Mouse (Mus musculus) heart, adult 2 months (tissue): ENCODE measurements around the gene Ptpn1. TPM values are rescaled to one million over a fixed set of nuclear protein-coding genes. Genes with fewer than 3 reads are reported as not detected.
A peak's percentile ranks its signal among the peaks of the same experiment; 100 is the strongest.

Experiments used
- DNase-seq, 2 experiments: peaks; one replicate each; pipeline ENCODE4 v3.0.0; 2021
- H3K27ac ChIP-seq: fragments of 200-600 bp; 2 replicates; pipeline ENCODE4 v1.8.1; 2022
- H3K27me3 ChIP-seq: fragments of 200-500 bp; 2 replicates; pipeline ENCODE4 v1.6.1; 2012; ENCODE audit warnings: mild to moderate bottlenecking, low read length, inconsistent platforms, mixed read lengths; ENCODE audit not compliant: control insufficient read depth, insufficient read depth
- H3K36me3 ChIP-seq: fragments of 200-500 bp; 2 replicates; pipeline ENCODE4 v1.6.1; 2012; ENCODE audit warnings: low read length, inconsistent platforms; ENCODE audit not compliant: control insufficient read depth, insufficient read depth
- H3K4me1 ChIP-seq: fragments of 200-500 bp; 2 replicates; pipeline ENCODE4 v1.6.1; 2011; ENCODE audit warnings: low read length; ENCODE audit not compliant: control insufficient read depth, insufficient read depth
- H3K4me3 ChIP-seq: fragments of 200-600 bp; 2 replicates; pipeline ENCODE4 v1.8.1; 2022
- H3K79me2 ChIP-seq: fragments of 200-500 bp; replicated peaks from 2 replicates; pipeline ENCODE4 v1.6.1; 2012; ENCODE audit warnings: mild to moderate bottlenecking, inconsistent platforms, low read length, moderate library complexity, mixed read lengths; ENCODE audit not compliant: control insufficient read depth, insufficient read depth
- H3K9ac ChIP-seq: fragments of 200-500 bp; 2 replicates; pipeline ENCODE4 v1.6.1; 2012; ENCODE audit warnings: low read depth, mild to moderate bottlenecking, control low read depth, inconsistent platforms, low read length, mixed read lengths
- CTCF ChIP-seq: fragments of 200-600 bp; IDR thresholded peaks from 2 replicates; pipeline ENCODE4 v1.8.1; 2022; ENCODE audit warnings: antibody characterized with exemption, mild to moderate bottlenecking, moderate library complexity
- EP300 ChIP-seq: fragments of 200-500 bp; IDR thresholded peaks from 2 replicates; pipeline ENCODE4 v1.6.1; 2011; ENCODE audit warnings: low read depth, low read length, control low read depth; ENCODE audit not compliant: insufficient read depth
- POLR2A ChIP-seq: fragments of 200-500 bp; IDR thresholded peaks from 2 replicates; pipeline ENCODE4 v1.6.1; 2011; ENCODE audit warnings: mild to moderate bottlenecking, low read depth, low read length, control low read depth; ENCODE audit not compliant: insufficient read depth
- WGBS: fragments of 180-500 bp; shearing (Covaris S2); methylation state at CpG from one replicate; pipeline ENCODE4 v1.1.7; 2018; 5-methylcytosine and 5-hydroxymethylcytosine counted together
- intact Hi-C: fragments of 180-260 bp; cut with DNase I; formaldehyde crosslinking; loops from one replicate; pipeline ENCODE4 v1.15.1; 2025
- polyA plus RNA-seq: library from polyadenylated mRNA; depleted of rRNA; stranded (reverse); fragments of >200 nt; gene quantifications from 2 replicates; pipeline ENCODE4 v1.2.3, GENCODE M21; 2012
- total RNA-seq, 2 experiments: library from RNA; stranded (reverse); gene quantifications; 2 replicates each; pipeline ENCODE4 v1.2.3; 2021

Ptpn1 gene
- total and polyA plus RNA-seq, 3 experiments = 15.7 to 23.2 (median 21.4) TPM

DNA sequence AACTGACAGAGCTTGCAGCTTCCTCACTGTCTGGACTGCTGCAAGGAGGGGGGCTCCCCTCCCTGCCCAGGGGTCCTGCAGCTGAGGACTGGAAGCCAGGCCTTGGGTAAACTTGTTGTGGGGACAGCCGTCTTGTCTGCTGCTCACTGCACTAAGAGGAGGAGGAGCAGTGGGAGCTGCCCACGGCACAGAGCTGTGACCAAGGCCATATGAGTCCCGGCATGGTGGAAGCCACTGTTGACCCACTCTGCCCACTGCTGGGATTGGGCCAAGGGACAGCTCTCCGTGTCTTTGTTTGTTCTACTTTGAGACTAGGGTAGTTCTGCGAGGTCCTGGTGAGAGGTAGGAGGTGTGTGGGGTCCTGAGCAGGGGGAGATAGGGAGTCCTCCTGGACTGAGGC, 40.3 kb downstream of the Ptpn1 start:
- Histone ChIP-seq H3K27me3 (no peaks in the 10 kb centered on the region), H3K36me3 (no peaks in the 10 kb centered on the region), H3K4me3 (no peak overlapping the region), H3K27ac (no peak overlapping the region), H3K79me2 (no peaks in the 10 kb centered on the region), H3K9ac (no peak overlapping the region), H3K4me1 (peaks cover 7% of the 10 kb centered on the region)
- intact Hi-C loops = no loop called here
- 58% methylated on average over 5 of the region's 5 CpGs for WGBS
- no peak for TF ChIP-seq EP300
- no peak for TF ChIP-seq POLR2A
- no peak for TF ChIP-seq CTCF
- DNase-seq = no peak

DNA sequence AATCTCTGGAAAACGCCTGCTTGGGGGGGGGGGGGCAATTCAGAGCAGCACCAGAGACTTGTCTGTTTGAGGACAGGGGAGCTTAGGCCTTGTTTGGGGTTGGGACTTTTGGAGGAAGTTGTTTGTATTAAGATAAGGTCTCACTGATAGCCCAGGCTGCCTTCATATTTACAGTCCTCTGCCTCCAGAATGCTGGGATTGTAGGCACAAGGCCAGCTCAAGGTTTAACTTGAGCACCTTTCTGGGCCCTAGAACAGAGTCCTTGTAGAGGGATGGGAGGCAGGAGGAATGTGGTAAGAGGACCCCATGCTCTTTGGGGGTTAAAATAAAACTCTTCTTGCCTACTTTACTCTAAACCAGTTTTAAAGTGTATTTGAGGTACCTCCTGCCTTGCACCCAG, 41.0 kb downstream of the Ptpn1 start:
- no peak for TF ChIP-seq EP300
- TF ChIP-seq POLR2A = no peak
- no peak for TF ChIP-seq CTCF
- no peak overlapping the region for H3K27ac ChIP-seq
- H3K27me3 ChIP-seq = no peaks in the 10 kb centered on the region
- no peak overlapping the region for H3K9ac ChIP-seq
- H3K36me3 ChIP-seq = no peaks in the 10 kb centered on the region
- WGBS = 16% methylated on average over 1 of the region's 1 CpGs
- no peak overlapping the region for H3K4me3 ChIP-seq
- no peak for DNase-seq
- H3K4me1 ChIP-seq = peaks cover 7% of the 10 kb centered on the region
- intact Hi-C loops = no loop called here
- no peaks in the 10 kb centered on the region for H3K79me2 ChIP-seq

DNA sequence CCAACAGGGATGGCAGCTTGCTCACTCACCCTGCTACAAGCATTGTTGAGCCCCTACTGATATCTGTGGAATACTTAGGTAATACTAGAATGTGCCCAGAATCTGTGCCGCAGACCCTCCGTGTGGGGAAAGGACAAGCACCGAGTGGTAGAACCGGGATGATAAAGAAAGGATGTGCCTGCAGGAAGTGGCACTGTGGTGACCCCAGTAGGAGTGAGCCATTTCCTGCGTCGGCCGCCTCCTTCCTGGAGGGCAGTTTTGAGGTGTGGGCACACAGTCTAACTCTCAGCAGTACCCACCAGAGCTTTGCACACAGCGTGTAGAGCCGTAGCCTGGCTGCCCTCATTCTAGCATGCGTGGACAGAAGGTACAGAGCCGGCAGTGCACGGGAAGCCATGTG, 43.9 kb downstream of the Ptpn1 start:
- DNase-seq = no peak
- H3K27ac ChIP-seq = no peak overlapping the region
- no peak overlapping the region for H3K9ac ChIP-seq
- WGBS = 58% methylated on average over 12 of the region's 12 CpGs
- H3K79me2 ChIP-seq = no peaks in the 10 kb centered on the region
- intact Hi-C loops = no loop called here
- no peaks in the 10 kb centered on the region for H3K36me3 ChIP-seq
- no peak for TF ChIP-seq EP300
- peaks cover 7% of the 10 kb centered on the region for H3K4me1 ChIP-seq
- H3K27me3 ChIP-seq = no peaks in the 10 kb centered on the region
- no peak overlapping the region for H3K4me3 ChIP-seq

DNA sequence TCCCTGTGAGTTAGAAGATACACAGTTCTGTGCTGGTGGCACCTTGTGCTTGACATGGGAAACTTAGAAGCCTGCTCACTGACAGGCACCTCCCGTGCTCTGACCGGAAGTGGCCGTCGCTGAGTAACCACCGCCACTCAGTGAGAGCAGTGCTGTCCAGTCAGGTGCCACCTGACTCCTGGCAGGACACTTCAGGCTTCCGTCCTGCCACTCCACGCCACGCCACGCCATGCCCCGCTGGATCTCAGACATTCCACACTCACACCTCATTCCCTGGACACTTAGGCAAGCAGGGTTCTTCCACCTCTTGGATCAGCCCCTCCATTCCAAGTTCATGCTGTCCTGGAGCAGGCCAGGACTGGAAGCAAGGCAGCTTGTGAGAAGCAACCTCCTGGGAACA, 46.4 kb downstream of the Ptpn1 start:
- Histone ChIP-seq H3K36me3 (no peaks in the 10 kb centered on the region), H3K79me2 (no peaks in the 10 kb centered on the region), H3K27me3 (no peaks in the 10 kb centered on the region), H3K4me1 (peaks cover 5% of the 10 kb centered on the region), H3K4me3 (no peak overlapping the region), H3K9ac (no peak overlapping the region), H3K27ac (no peak overlapping the region)
- TF ChIP-seq EP300 = no peak
- intact Hi-C loops = no loop called here
- no peak for DNase-seq
- 88% methylated on average over 10 of the region's 10 CpGs for WGBS

DNA sequence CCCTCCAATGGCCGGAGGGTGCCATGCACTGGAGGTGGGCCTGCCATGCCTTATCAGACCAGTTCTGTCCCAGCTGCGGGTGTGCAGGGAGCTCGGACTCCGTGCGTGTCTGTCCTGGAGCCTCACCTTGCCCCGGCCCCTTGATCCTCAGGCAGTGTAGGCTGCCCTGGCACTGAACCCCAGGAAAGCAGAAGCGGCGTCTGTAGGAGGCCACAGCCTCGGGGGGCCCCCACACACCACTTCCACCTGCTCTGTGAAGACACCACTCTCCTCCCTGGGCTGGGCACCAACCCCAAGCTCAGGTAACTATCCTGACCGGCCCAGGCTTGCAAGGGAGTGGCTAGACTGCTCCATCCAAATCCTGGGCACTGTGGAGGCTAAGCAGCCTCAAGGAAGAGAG, 48.5 kb downstream of the Ptpn1 start:
- intact Hi-C loops = no loop called here
- Histone ChIP-seq H3K9ac (no peak overlapping the region), H3K27ac (no peak overlapping the region), H3K36me3 (no peaks in the 10 kb centered on the region), H3K4me1 (no peaks in the 10 kb centered on the region; the same call in none of the 2 replicates), H3K4me3 (no peak overlapping the region), H3K27me3 (no peaks in the 10 kb centered on the region), H3K79me2 (no peaks in the 10 kb centered on the region)
- WGBS = 84% methylated on average over 10 of the region's 10 CpGs
- DNase-seq = no peak
- no peak for TF ChIP-seq POLR2A
- no peak for TF ChIP-seq EP300
- no peak for TF ChIP-seq CTCF

DNA sequence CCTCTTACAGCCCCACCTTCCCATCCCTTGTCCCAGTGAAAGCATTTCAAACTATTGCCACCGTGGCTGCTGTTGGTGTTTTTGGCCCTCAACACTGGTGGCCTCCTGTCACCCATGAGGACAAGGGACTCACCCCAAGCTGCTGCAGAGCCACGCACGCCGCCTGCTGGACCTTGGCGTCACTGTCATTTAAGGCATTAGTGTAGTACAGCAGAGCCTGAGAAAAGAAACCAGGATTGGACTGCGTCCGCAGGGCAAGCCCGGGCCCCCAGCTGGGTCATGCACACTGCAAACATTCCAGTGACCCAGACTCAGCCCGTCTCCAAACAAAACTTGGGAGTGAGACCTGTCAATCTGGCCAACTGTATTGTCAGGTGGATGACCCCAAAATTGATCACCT, 50.8 kb downstream of the Ptpn1 start:
- H3K9ac ChIP-seq = no peak overlapping the region
- H3K36me3 ChIP-seq = no peaks in the 10 kb centered on the region
- WGBS = 72% methylated on average over 9 of the region's 9 CpGs
- H3K4me1 ChIP-seq = no peaks in the 10 kb centered on the region; the same call in none of the 2 replicates
- H3K79me2 ChIP-seq = no peaks in the 10 kb centered on the region
- peaks cover 2% of the 10 kb centered on the region; the same call in 1 of the 2 replicates for H3K27me3 ChIP-seq
- DNase-seq = no peak
- intact Hi-C loops = no loop called here
- no peak for TF ChIP-seq EP300
- TF ChIP-seq CTCF = peak; percentile 42
- no peak overlapping the region for H3K4me3 ChIP-seq
- H3K27ac ChIP-seq = no peak overlapping the region

DNA sequence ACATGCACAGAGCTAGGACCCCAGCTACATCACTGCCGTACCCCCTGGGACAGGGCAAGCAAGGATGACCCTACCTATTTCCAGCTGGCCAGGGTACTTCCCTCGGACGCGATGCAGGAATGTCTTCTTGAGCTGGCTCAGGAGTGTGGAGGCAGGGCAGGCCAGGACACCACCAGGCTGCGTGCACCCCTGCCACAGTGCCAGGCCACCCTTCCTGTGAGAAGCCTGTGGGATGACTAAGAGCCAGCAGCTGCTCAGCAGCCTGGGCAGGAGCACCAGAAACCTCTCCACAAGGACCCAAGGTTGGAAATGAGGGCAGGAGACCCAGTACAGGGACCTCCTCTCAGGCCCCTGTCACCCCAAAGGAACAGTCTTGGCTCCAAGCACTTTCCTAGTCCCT, 52.5 kb downstream of the Ptpn1 start:
- Histone ChIP-seq H3K27ac (no peak overlapping the region), H3K36me3 (no peaks in the 10 kb centered on the region), H3K27me3 (peaks cover 2% of the 10 kb centered on the region; the same call in 1 of the 2 replicates), H3K9ac (no peak overlapping the region), H3K4me1 (no peaks in the 10 kb centered on the region; the same call in none of the 2 replicates), H3K4me3 (no peak overlapping the region), H3K79me2 (no peaks in the 10 kb centered on the region)
- no peak for DNase-seq
- 61% methylated on average over 5 of the region's 5 CpGs for WGBS
- intact Hi-C loops = no loop called here
- TF ChIP-seq POLR2A (no peak), CTCF (no peak), EP300 (no peak)
